Comparison of ENCODE assay signal across 33 mouse cellular contexts in the genomic region with DNA sequence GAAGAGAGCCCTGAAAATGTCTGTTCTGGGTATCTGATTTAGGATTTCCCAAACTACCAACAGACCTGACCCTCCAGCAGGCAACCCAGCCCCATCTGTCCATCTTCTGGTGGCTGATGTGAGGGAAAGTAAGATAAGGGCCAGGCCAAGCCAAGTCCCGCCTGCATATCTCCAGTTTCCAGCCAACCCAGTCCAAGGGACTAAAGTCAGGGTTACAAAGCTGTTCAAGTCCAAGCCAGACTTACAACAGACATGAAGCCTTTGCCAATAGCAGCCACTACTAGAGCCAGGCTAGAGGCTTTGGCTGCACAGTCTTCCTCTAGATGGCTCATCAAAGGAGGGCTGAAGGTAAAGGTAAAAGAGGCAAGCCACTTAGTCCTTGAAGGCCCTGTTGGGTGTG. TPM values are rescaled to one million over a fixed set of nuclear protein-coding genes. Genes with fewer than 3 reads are reported as not detected.
DNase-seq lines count a peak whose midpoint lies in the region; ATAC-seq lines count a peak whose summit lies in the region.
"Had no signal": no experiment of that assay in that cellular context is flagged by ENCODE, and none has a peak within 500 bp of the region (broad histone marks: within the 10 kb centered on the region; RNA-seq: fewer than 3 reads in every experiment).

No protein-coding gene starts in this region.

- DNase-seq in adrenal gland, postnatal 10 days: peak; percentile 43
- DNase-seq in adrenal gland, postnatal 25 days: no peak
- no peak for DNase-seq in limb, embryonic 10.5 days (ENCODE audit: low spot score)
- DNase-seq in adipocyte (ENCODE audit: low spot score): peak; percentile 62
- DNase-seq in right cerebral cortex, postnatal 36 days (ENCODE audit: low spot score in 2 of 2): no peak
- no peak for DNase-seq in spleen, postnatal 10 days (ENCODE audit: low spot score in 2 of 2)
- DNase-seq: cerebellum, adult 8-10 months; cerebellum, postnatal 36 days; gastrocnemius, adult 2 months; gastrocnemius, postnatal 36 days; layer of hippocampus, postnatal 36 days; spleen, adult 18-20 months; thymus, adult 18-20 months; thymus, postnatal 25 days had no signal

- H3K27me3 ChIP-seq in limb, embryonic 15.5 days: peaks cover 55% of the 10 kb centered on the region
- H3K27me3 ChIP-seq in limb, embryonic 10.5 days (ENCODE audit: low read depth, poor library complexity, severe bottlenecking): peaks cover 94% of the 10 kb centered on the region

- H3K4me3 ChIP-seq in limb, embryonic 15.5 days: no peak overlapping the region
- H3K4me3 ChIP-seq in limb, embryonic 10.5 days: no peak overlapping the region
- H3K4me3 ChIP-seq: gastrocnemius, adult 2 months; heart, adult 2 months; hindbrain, embryonic 12.5 days; intestine, embryonic 15.5 days had no signal

- 50% methylated on average over 1 of the region's 1 CpGs for WGBS in limb, embryonic 15.5 days
- 77% methylated on average over 1 of the region's 1 CpGs for WGBS in limb, embryonic 10.5 days

- no peaks in the 10 kb centered on the region for H3K9me3 ChIP-seq in limb, embryonic 15.5 days
- no peaks in the 10 kb centered on the region for H3K9me3 ChIP-seq in limb, embryonic 10.5 days (replicated peaks)
- H3K9me3 ChIP-seq: hindbrain, embryonic 12.5 days; intestine, embryonic 15.5 days had no signal

- H3K9ac ChIP-seq in limb, embryonic 15.5 days: no peak overlapping the region
- H3K9ac ChIP-seq: hindbrain, embryonic 12.5 days; intestine, embryonic 15.5 days had no signal

- no peak overlapping the region for H3K4me2 ChIP-seq in limb, embryonic 15.5 days
- H3K4me2 ChIP-seq: hindbrain, embryonic 12.5 days; intestine, embryonic 15.5 days; liver, embryonic 11.5 days had no signal

- H3K27ac ChIP-seq in limb, embryonic 15.5 days: 0 out of 2 replicates have a peak overlapping the region, but pooled peaks have one; percentile 48
- no peak overlapping the region for H3K27ac ChIP-seq in limb, embryonic 10.5 days
- H3K27ac ChIP-seq: gastrocnemius, adult 2 months; heart, adult 2 months; hindbrain, embryonic 12.5 days; hindbrain, postnatal 0 days; intestine, embryonic 15.5 days; stomach, postnatal 0 days had no signal

- H3K4me1 ChIP-seq in limb, embryonic 15.5 days: peaks cover 11% of the 10 kb centered on the region
- peaks cover 40% of the 10 kb centered on the region for H3K4me1 ChIP-seq in limb, embryonic 10.5 days
- H3K4me1 ChIP-seq: intestine, embryonic 15.5 days had no signal

- no peak for ATAC-seq in limb, embryonic 15.5 days (ENCODE audit: insufficient number of reproducible peaks, low FRiP score, low TSS enrichment, low read depth)
- ATAC-seq: intestine, embryonic 15.5 days; lung, postnatal 0 days had no signal

- no peaks in the 10 kb centered on the region for H3K36me3 ChIP-seq in limb, embryonic 15.5 days
- no peaks in the 10 kb centered on the region for H3K36me3 ChIP-seq in limb, embryonic 10.5 days
- H3K36me3 ChIP-seq: hindbrain, embryonic 12.5 days; intestine, embryonic 15.5 days had no signal

RNA-seq across cellular contexts. Expression of a gene that starts 17.5 kb away (rescaled TPM):
- total RNA-seq in adrenal gland, postnatal 10 days (2021): not detected
- total RNA-seq in adrenal gland, postnatal 25 days (2021): not detected in 2 replicates
- polyA plus RNA-seq in limb, embryonic 15.5 days (2015; fragmentation: Nextera tagmentation; extraction: Ambion mirVana): not detected in 2 replicates
- 0.11 TPM in 1 of 2 replicates, not detected in the other for polyA plus RNA-seq in limb, embryonic 10.5 days (2016; fragmentation: Nextera tagmentation; extraction: Ambion mirVana)
- total RNA-seq: adrenal gland, postnatal 36 days; gastrocnemius, adult 2 months; gastrocnemius, postnatal 36 days; heart, adult 2 months; heart, postnatal 25 days; layer of hippocampus, postnatal 36 days; neutrophil, adult 5-6 weeks had no signal
- polyA plus RNA-seq: embryonic facial prominence, embryonic 11.5 days; forebrain, embryonic 14.5 days; heart, adult 2 months; heart, embryonic 14.5 days; intestine, embryonic 15.5 days; kidney, adult 2 months; large intestine, adult 2 months; liver, embryonic 11.5 days; liver, embryonic 16.5 days; lung, postnatal 0 days; neural tube, embryonic 11.5 days; stomach, postnatal 0 days had no signal

RNA-seq across cellular contexts. Expression of a gene that starts 23.8 kb away (rescaled TPM):
- not detected for total RNA-seq in adrenal gland, postnatal 10 days (2021)
- total RNA-seq in adrenal gland, postnatal 25 days (2021): not detected in 2 replicates
- not detected in 2 replicates for polyA plus RNA-seq in limb, embryonic 15.5 days (2015; fragmentation: Nextera tagmentation; extraction: Ambion mirVana)
- polyA plus RNA-seq in limb, embryonic 10.5 days (2016; fragmentation: Nextera tagmentation; extraction: Ambion mirVana): not detected in 2 replicates
- total RNA-seq: adrenal gland, postnatal 36 days; gastrocnemius, adult 2 months; gastrocnemius, postnatal 36 days; heart, adult 2 months; heart, postnatal 25 days; hindbrain, postnatal 0 days; neutrophil, adult 5-6 weeks had no signal
- polyA plus RNA-seq: embryonic facial prominence, embryonic 11.5 days; forebrain, embryonic 14.5 days; heart, adult 2 months; heart, embryonic 14.5 days; hindbrain, embryonic 12.5 days; intestine, embryonic 15.5 days; kidney, adult 2 months; large intestine, adult 2 months; limb, embryonic 11.5 days; liver, embryonic 11.5 days; liver, embryonic 16.5 days; lung, postnatal 0 days; neural tube, embryonic 11.5 days; stomach, postnatal 0 days had no signal

RNA-seq across cellular contexts. Expression of a gene that starts 31.7 kb away (rescaled TPM):
- not detected for total RNA-seq in adrenal gland, postnatal 10 days (2021)
- total RNA-seq in adrenal gland, postnatal 25 days (2021): not detected in 2 replicates
- 0.04 TPM in 1 of 2 replicates, not detected in the other for polyA plus RNA-seq in limb, embryonic 15.5 days (2015; fragmentation: Nextera tagmentation; extraction: Ambion mirVana)
- polyA plus RNA-seq in limb, embryonic 10.5 days (2016; fragmentation: Nextera tagmentation; extraction: Ambion mirVana): 0.05 and 0.11 TPM in 2 replicates
- total RNA-seq: adrenal gland, postnatal 36 days; gastrocnemius, adult 2 months; gastrocnemius, postnatal 36 days; heart, adult 2 months; heart, postnatal 25 days; layer of hippocampus, postnatal 36 days; neutrophil, adult 5-6 weeks had no signal
- polyA plus RNA-seq: heart, adult 2 months; heart, embryonic 14.5 days; intestine, embryonic 15.5 days; kidney, adult 2 months; large intestine, adult 2 months; liver, embryonic 11.5 days; liver, embryonic 16.5 days; lung, postnatal 0 days; stomach, postnatal 0 days had no signal

Comparison
In these comparisons a context has a peak if more than half of its experiments do, and no peak if none do; other contexts are left out.
1. DNase-seq: peak in adrenal gland, postnatal 10 days (single experiment) and adipocyte (single experiment); none in adrenal gland, postnatal 25 days (single experiment), limb, embryonic 10.5 days (single experiment), right cerebral cortex, postnatal 36 days (0 of 2) and spleen, postnatal 10 days (0 of 2).